Mouse (Mus musculus): Measurements from ENCODE around the gene Gm49336.

Gm49336 gene

DNA sequence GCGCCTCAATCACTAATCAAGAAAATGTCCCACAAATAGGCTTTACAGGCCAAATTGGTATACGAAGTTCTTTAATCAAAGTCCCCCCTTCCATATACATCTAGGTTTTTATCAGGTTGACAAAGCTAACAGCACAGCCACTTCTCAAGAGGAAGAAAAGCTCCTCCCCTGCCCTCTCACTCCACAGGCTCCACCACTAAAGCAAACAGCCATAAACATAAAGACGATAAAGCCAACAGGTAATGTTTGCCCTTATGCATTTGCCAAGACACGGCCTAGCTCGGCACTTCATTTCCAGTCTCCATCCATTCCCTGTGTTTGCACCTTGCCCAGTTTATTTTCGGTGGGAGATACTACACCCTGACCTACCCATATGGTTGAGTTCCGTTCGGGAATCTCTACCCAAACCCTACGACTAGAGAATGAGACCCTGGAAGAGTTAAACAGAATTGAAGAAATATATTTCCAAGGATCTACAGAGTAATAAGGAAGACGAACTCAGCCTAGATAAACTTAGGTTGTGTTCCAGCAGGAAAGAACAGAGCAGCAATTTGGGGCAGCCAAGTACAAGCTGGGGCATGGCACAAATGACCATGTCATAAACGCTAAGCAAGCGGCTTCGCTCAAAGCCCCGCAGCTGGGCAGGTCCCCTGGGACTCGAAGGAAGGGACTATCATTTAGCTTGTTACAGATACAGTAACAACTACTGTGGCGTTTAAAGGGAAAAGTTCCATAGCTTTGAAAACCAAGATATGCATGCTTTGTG, 80.3 kb downstream of the Gm49336 start:
- in situ Hi-C loops (cut with MboI, MseI) = no loop called here

DNA sequence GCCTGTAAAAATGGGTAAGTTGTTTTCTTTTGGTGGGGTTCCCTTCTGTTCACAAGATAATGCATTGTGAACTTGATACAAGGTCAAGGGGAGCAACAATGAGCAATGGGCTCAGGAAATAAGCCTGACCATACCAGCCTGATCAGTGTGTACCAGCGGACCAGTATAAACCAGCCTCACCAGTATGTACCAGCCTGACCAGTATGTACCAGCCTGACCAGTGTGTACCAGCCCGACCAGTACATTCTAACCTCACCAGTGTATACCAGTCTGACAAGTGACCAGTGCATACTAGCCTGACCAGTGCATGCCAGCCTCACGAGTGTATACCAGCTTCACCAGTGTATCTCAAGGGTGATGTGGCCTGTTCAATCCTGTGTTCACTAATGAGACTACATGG, 87.9 kb downstream of the Gm49336 start:
- in situ Hi-C loops (cut with MboI, MseI) = no loop called here

Data from T-helper 2 cell (primary cell).